Mouse (Mus musculus): ENCODE data around the gene Auts2. TPM values are rescaled to one million over a fixed set of nuclear protein-coding genes. Genes with fewer than 3 reads are reported as not detected.

Auts2 gene
- total RNA-seq, 2 experiments from 2014 or later, result 179 to 184 TPM

GRCm38 (mm10) chr5:132458498-132458897, 84.6 kb downstream of the Auts2 start:
- intact Hi-C loops (cut with DNase I), result no loop called here
- no peak for DNase-seq

GRCm38 (mm10) chr5:132452381-132452780, 90.8 kb downstream of the Auts2 start:
- DNase-seq, result no peak
- intact Hi-C loops (cut with DNase I), result no loop called here

- DNase-seq, result no peak
- intact Hi-C loops (cut with DNase I), result no loop called here
Measured at GRCm38 (mm10) chr5:132450071-132450470, 93.1 kb downstream of the Auts2 start.

- intact Hi-C loops (cut with DNase I), result no loop called here
- DNase-seq, result no peak
Measured at GRCm38 (mm10) chr5:132448401-132449066, 94.6 kb downstream of the Auts2 start.

- DNase-seq, result no peak
- intact Hi-C loops (cut with DNase I), result no loop called here
Measured at GRCm38 (mm10) chr5:132445213-132445954, 97.8 kb downstream of the Auts2 start.

DNA sequence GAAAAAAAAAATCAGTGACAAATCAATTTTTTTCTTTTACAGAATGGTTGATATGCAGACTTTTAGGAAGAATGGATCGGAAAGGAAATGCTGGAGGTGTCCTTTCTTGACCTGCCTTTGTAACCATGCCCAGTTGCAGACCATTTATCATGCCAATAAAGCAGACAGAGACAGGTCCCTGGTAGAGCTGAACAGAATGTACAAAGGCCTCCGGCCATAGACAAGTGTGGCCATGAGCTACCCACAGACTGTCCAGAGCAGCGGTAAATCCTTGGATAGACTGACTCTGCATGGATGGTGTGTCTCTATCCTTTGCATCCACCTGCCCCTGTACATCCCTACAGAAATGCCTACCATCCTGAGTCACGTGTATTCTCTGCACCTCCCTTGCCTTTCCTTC, 100.2 kb downstream of the Auts2 start:
- intact Hi-C loops (cut with DNase I), result no loop called here
- DNase-seq, result no peak

DNA sequence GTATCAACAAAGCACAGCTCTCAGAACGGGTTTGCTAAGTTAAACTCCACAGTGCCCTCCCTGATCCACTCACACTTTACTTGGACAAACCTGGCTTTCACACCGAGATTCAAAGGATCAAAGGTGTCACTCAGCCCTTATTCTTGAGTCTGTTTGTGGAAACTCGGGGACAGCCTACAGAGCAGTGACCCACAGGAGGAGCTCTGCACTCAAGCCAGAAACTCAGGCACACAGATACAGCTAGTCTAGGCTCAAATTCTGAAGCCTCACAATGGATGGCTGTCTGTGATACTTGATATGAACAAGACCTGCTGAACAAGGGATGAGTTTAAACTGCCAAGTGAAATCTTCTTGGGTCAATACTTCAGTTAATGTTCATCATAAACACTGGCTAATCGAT, 104.7 kb downstream of the Auts2 start:
- no peak for DNase-seq
- intact Hi-C loops (cut with DNase I), result no loop called here

DNA sequence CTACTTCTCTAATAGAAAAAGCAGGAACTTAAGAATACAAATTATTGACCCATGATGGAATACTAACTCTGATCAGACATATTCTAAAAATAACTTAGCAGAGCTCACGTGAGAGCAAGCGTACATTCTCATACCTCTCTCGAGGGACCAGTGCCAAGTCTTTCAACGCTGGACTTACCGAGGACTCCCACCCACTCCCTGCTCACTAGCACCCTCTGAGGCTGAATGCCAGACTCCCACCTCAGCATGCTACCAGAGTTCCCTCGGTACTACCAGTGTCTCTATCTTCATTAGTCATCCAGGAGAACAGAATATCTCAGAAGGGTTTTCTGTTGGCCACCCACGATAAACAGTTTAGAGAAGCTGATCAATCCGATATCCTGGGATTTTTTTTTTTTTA, 105.2 kb downstream of the Auts2 start:
- peak; percentile 13 for DNase-seq
- intact Hi-C loops (cut with DNase I), result no loop called here

DNA sequence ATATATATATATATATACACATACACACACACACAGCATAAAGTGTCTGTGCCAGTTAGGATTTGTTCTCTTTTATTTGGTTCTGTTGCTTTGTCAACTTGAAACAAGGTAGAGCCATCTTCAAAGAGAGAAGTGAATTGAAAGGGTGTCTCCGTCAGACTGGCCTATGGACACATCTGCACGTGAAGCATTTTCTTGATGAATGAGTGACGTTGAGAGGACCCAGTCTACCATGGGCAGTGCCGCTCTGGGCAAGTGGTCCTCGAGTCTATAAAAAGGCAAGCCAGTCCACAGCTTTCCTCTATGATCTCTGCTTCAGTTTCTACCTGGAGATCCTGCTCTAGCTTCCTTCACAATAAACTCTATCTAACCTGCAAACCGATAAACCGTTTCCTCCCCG, 105.7 kb downstream of the Auts2 start:
- DNase-seq, result no peak
- intact Hi-C loops (cut with DNase I), result no loop called here

GRCm38 (mm10) chr5:132436901-132437300, 106.2 kb downstream of the Auts2 start:
- no peak for DNase-seq
- intact Hi-C loops (cut with DNase I), result no loop called here

- intact Hi-C loops (cut with DNase I), result no loop called here
- no peak for DNase-seq
Measured at GRCm38 (mm10) chr5:132436473-132436872, 106.7 kb downstream of the Auts2 start.

DNA sequence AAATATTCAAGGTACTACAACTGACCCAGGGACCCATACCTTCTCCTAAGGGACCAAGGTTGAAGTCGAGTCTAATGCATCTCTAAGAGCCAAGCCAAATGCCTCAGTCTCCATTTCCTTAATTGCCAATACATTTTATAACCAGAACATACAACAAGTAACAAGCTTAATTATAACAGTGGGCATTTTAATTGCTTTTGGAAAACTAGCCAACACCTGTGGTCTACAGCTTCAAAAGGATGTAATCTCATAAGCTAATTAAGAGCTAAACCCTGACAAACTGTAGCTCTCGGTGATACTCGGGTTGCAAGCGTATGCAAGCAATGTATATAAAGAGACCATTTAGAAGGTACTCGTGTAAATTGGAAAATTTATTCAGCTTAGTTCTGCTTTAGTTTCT, 107.7 kb downstream of the Auts2 start:
- DNase-seq, result no peak
- intact Hi-C loops (cut with DNase I), result no loop called here

DNA sequence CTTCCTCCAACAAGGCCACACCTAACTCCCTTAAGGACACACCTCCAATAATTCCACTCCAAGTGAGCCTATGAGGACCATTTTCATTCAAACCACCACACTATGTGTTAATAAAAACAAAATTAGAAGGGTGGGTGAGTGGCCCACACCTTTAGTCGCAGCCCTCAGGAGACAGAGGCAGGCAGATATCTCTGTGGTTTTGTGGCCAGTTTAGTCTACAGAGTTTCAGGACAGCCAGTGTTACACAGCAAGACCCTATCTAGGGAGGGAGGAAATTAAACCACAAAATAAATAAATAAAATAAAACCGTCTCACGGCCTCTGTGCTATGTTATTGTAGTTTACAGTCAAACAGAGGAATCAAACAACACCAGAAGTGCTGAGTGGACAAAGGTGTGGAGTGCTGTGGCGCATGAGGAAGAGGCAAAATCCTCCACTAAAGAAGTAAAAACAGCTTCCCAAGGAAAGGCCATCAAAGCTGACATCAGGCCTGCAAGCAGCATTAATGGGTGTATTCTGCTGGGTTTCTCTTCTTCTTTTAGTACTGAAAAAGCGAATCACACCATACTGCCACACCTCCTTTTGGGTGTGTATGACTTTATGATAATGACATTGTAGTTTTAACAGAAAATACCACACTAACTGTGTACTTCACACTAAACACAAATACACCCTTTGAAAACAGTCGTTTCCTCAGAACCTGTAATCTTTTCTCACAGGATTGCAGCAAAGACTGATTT, 109.6 kb downstream of the Auts2 start:
- intact Hi-C loops (cut with DNase I), result no loop called here
- DNase-seq, result no peak

GRCm38 (mm10) chr5:132429363-132429762, 113.8 kb downstream of the Auts2 start:
- DNase-seq, result no peak
- intact Hi-C loops (cut with DNase I), result no loop called here

DNA sequence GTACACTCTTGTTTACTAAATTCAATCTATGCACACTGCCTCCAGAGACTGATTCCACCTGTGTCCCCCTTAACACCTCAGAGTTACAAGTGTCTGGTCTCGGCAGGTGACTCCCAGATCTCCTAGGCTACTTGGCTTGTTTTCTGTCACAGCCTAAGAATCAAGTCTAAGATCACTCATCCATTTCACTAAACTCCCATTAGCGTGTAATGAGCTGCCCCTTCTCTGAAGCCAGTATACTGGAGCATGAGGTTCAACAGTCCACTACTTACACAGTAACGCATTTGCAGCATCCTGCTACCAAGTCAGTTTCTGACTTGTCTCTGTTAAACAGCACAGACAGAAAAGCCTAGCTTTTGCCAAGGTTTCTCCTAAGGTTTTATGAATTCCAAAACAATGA, 116.8 kb downstream of the Auts2 start:
- no peak for DNase-seq
- intact Hi-C loops (cut with DNase I), result no loop called here

- intact Hi-C loops (cut with DNase I), result no loop called here
- DNase-seq, result no peak
Measured at GRCm38 (mm10) chr5:132425792-132426309, 117.3 kb downstream of the Auts2 start.

DNA sequence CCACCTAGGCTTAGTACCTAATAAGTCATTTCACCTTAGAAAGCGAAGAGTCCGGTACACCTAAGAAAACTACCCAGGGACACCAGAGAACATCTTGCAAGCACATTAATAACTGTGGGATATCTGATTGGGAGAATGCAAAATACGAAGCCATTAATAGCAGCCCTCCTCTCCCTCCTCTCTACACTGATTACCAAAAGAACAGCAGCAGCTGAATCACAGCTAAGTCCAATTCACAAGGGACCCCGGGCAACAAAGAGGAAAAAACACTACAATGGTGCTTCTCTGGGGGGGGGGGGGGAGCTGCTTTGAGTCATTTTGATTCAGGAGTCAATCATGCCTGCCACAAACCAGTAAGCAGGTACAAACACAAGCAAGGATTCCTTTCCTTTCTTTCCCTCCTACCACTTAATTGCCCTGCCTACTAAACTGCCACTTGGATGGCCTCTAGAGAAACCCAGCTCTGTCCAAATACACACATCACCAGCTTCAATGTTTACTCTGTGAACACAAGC, 132.7 kb downstream of the Auts2 start:
- no peak for DNase-seq
- intact Hi-C loops (cut with DNase I), result no loop called here

- peak; percentile 4 for DNase-seq
- intact Hi-C loops (cut with DNase I), result no loop called here
Measured at GRCm38 (mm10) chr5:132408892-132409575, 134.1 kb downstream of the Auts2 start.

GRCm38 (mm10) chr5:132400556-132400955, 142.6 kb downstream of the Auts2 start:
- intact Hi-C loops (cut with DNase I), result no loop called here
- no peak for DNase-seq

DNA sequence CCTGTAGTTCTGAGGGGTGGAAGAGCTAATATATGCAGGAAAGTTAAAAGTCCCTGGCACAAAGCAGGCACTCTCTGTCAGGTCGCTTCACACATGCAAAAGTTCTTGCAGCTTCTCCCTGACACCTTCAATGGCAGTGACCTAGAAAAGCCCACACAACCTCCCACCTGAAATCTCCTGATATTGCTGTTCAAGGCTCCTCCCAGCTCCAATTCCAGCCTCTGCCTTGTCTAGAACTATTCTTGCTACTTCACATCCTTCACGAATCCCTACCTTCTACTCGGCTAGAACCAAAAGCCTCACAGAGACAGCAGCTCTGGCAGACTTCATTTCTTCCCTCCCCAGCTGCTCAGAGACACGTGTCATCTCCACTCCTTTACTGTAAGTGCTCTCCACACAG, 143.7 kb downstream of the Auts2 start:
- intact Hi-C loops (cut with DNase I), result no loop called here
- DNase-seq, result no peak

DNA sequence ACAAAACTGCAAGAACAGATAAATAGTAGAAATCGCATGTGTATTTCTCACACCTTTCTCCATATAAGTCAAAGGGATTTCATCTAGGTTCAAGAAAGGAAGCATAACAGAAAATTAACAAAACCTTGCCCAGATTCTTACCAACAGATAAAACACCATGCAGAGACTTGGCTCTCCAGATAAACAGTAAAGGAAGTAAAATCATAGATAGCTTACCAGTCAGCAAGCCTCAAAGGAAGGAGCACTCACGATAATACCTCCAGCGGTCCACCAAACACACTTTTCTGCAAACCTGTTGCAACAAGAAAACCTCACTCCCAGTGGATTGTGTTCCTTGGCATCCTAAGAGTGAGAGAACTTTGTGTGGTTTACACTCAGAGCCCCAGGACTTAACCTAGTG, 147.2 kb downstream of the Auts2 start:
- DNase-seq, result no peak
- intact Hi-C loops (cut with DNase I), result no loop called here

Data from left cerebral cortex, postnatal 4 days (tissue).